Mouse (Mus musculus) forebrain, embryonic 16.5 days (tissue): Measurements from ENCODE around the gene Ralgapa1. TPM values are rescaled to one million over a fixed set of nuclear protein-coding genes. Genes with fewer than 3 reads are reported as not detected.

Experiments
- ATAC-seq: fragments of 200-750 bp; cut with Nextera tagmentation; 2 replicates; pipeline ENCODE4 v1.8.0; 2017; ENCODE audit warnings: mild to moderate bottlenecking, moderate library complexity
- H3K27ac ChIP-seq: fragments of 300-500 bp; sonication (generic); 2 replicates; pipeline ENCODE4 v1.5.1; 2014; ENCODE audit warnings: low read length, control low read depth
- H3K27me3 ChIP-seq: fragments of 300-500 bp; sonication (generic); replicated peaks from 2 replicates; pipeline ENCODE4 v1.6.1; 2014; ENCODE audit warnings: low read length; ENCODE audit not compliant: control insufficient read depth, insufficient read depth
- H3K36me3 ChIP-seq: fragments of 300-500 bp; sonication (generic); 2 replicates; pipeline ENCODE4 v1.6.1; 2014; ENCODE audit not compliant: control insufficient read depth, insufficient read depth
- H3K4me1 ChIP-seq: fragments of 300-500 bp; sonication (generic); replicated peaks from 2 replicates; pipeline ENCODE4 v1.6.1; 2014; ENCODE audit warnings: low read length; ENCODE audit not compliant: control insufficient read depth, insufficient read depth
- H3K4me2 ChIP-seq: fragments of 300-500 bp; sonication (generic); 2 replicates; pipeline ENCODE4 v1.6.1; 2014; ENCODE audit warnings: mild to moderate bottlenecking, low read length, control low read depth
- H3K4me3 ChIP-seq: fragments of 300-500 bp; sonication (generic); replicated peaks from 2 replicates; pipeline ENCODE4 v1.5.1; 2014; ENCODE audit warnings: mild to moderate bottlenecking, low read length, control low read depth
- H3K9ac ChIP-seq: fragments of 300-500 bp; sonication (generic); replicated peaks from 2 replicates; pipeline ENCODE4 v1.6.1; 2014; ENCODE audit warnings: low read depth, low read length, control low read depth
- H3K9me3 ChIP-seq: fragments of 300-500 bp; sonication (generic); 2 replicates; pipeline ENCODE4 v1.6.1; 2016; ENCODE audit warnings: low read length; ENCODE audit not compliant: control insufficient read depth
- WGBS: fragments of 180-500 bp; shearing (Covaris S2); extraction: QIAGEN DNeasy Blood & Tissue Kit; methylation state at CpG from one replicate; pipeline ENCODE4 v1.1.7; 2014; 5-methylcytosine and 5-hydroxymethylcytosine counted together
- polyA plus RNA-seq: library from polyadenylated mRNA; unstranded; fragments of >200 nt; fragmentation: Nextera tagmentation; extraction: Ambion mirVana; gene quantifications from 2 replicates; pipeline ENCODE4 v1.2.1, GENCODE M21; 2015

Ralgapa1 gene
- polyA plus RNA-seq, 1 experiment from 2014 or later, result 21.9 TPM

- no peak overlapping the region for H3K9ac ChIP-seq
- no peaks in the 10 kb centered on the region for H3K36me3 ChIP-seq
- peak; percentile 50; the same call in 1 of the 2 replicates for ATAC-seq
- H3K9me3 ChIP-seq, result no peaks in the 10 kb centered on the region
- 9% methylated on average over 6 of the region's 6 CpGs for WGBS
- H3K4me2 ChIP-seq, result no peak overlapping the region
- H3K4me3 ChIP-seq, result no peak overlapping the region
- no peaks in the 10 kb centered on the region for H3K27me3 ChIP-seq
- H3K27ac ChIP-seq, result no peak overlapping the region
- H3K4me1 ChIP-seq, result peaks cover 6% of the 10 kb centered on the region
These were observed 247.2 kb downstream of the Ralgapa1 start for GRCm38 (mm10) chr12:55573794-55574193.

GRCm38 (mm10) chr12:55573089-55573488 lies 247.9 kb downstream of the Ralgapa1 start:
- H3K4me2 ChIP-seq, result no peak overlapping the region
- H3K27me3 ChIP-seq, result no peaks in the 10 kb centered on the region
- ATAC-seq, result no peak
- H3K36me3 ChIP-seq, result no peaks in the 10 kb centered on the region
- no peak overlapping the region for H3K4me3 ChIP-seq
- no peak overlapping the region for H3K9ac ChIP-seq
- H3K9me3 ChIP-seq, result no peaks in the 10 kb centered on the region
- no peak overlapping the region for H3K27ac ChIP-seq
- peaks cover 6% of the 10 kb centered on the region for H3K4me1 ChIP-seq

- no peaks in the 10 kb centered on the region for H3K9me3 ChIP-seq
- H3K4me2 ChIP-seq, result 0 out of 2 replicates have a peak overlapping the region, but pooled peaks have one; percentile 5
- 45% methylated on average over 10 of the region's 10 CpGs for WGBS
These were observed 249.3 kb downstream of the Ralgapa1 start for GRCm38 (mm10) chr12:55571661-55572060.

GRCm38 (mm10) chr12:55571181-55571580 lies 249.8 kb downstream of the Ralgapa1 start:
- Histone ChIP-seq H3K27ac (no peak overlapping the region), H3K4me2 (no peak overlapping the region), H3K4me1 (peaks cover 6% of the 10 kb centered on the region), H3K27me3 (no peaks in the 10 kb centered on the region), H3K9me3 (no peaks in the 10 kb centered on the region), H3K36me3 (no peaks in the 10 kb centered on the region), H3K4me3 (no peak overlapping the region), H3K9ac (no peak overlapping the region)
- WGBS, result 47% methylated on average over 11 of the region's 11 CpGs
- ATAC-seq, result no peak

More at GRCm38 (mm10) chr12:55571661-55572060, 249.3 kb downstream of the Ralgapa1 start:
- H3K4me3 ChIP-seq, result no peak overlapping the region
- no peak overlapping the region for H3K9ac ChIP-seq
- no peak overlapping the region for H3K27ac ChIP-seq
- ATAC-seq, result no peak
- H3K4me1 ChIP-seq, result peaks cover 6% of the 10 kb centered on the region
- no peaks in the 10 kb centered on the region for H3K36me3 ChIP-seq
- no peaks in the 10 kb centered on the region for H3K27me3 ChIP-seq

- H3K27me3 ChIP-seq, result no peaks in the 10 kb centered on the region
- 94% methylated on average over 9 of the region's 9 CpGs for WGBS
These were observed 250.3 kb downstream of the Ralgapa1 start for GRCm38 (mm10) chr12:55570646-55571045.

GRCm38 (mm10) chr12:55569676-55570075 lies 251.3 kb downstream of the Ralgapa1 start:
- WGBS, result 87% methylated on average over 6 of the region's 6 CpGs
- H3K9ac ChIP-seq, result no peak overlapping the region
- H3K36me3 ChIP-seq, result no peaks in the 10 kb centered on the region
- H3K9me3 ChIP-seq, result no peaks in the 10 kb centered on the region
- H3K4me2 ChIP-seq, result no peak overlapping the region
- H3K27ac ChIP-seq, result no peak overlapping the region
- no peak for ATAC-seq
- H3K27me3 ChIP-seq, result no peaks in the 10 kb centered on the region
- no peak overlapping the region for H3K4me3 ChIP-seq
- H3K4me1 ChIP-seq, result peaks cover 6% of the 10 kb centered on the region

More at GRCm38 (mm10) chr12:55570646-55571045, 250.3 kb downstream of the Ralgapa1 start:
- no peak overlapping the region for H3K9ac ChIP-seq
- no peak overlapping the region for H3K4me3 ChIP-seq
- H3K4me2 ChIP-seq, result no peak overlapping the region
- no peaks in the 10 kb centered on the region for H3K9me3 ChIP-seq
- no peak for ATAC-seq
- H3K36me3 ChIP-seq, result no peaks in the 10 kb centered on the region
- no peak overlapping the region for H3K27ac ChIP-seq
- H3K4me1 ChIP-seq, result peaks cover 6% of the 10 kb centered on the region

- Histone ChIP-seq H3K27ac (no peak overlapping the region), H3K36me3 (no peaks in the 10 kb centered on the region), H3K9ac (no peak overlapping the region), H3K4me1 (peaks cover 6% of the 10 kb centered on the region), H3K4me3 (no peak overlapping the region), H3K9me3 (no peaks in the 10 kb centered on the region), H3K4me2 (no peak overlapping the region), H3K27me3 (no peaks in the 10 kb centered on the region)
- ATAC-seq, result no peak
- 87% methylated on average over 3 of the region's 3 CpGs for WGBS
These were observed 252.5 kb downstream of the Ralgapa1 start for GRCm38 (mm10) chr12:55568466-55568865.

GRCm38 (mm10) chr12:55566837-55567236 lies 254.1 kb downstream of the Ralgapa1 start:
- ATAC-seq, result no peak
- peaks cover under 1% of the 10 kb centered on the region for H3K4me1 ChIP-seq
- H3K9ac ChIP-seq, result no peak overlapping the region
- WGBS, result 57% methylated on average over 5 of the region's 5 CpGs
- no peak overlapping the region for H3K27ac ChIP-seq
- H3K4me3 ChIP-seq, result no peak overlapping the region
- no peaks in the 10 kb centered on the region for H3K36me3 ChIP-seq
- H3K27me3 ChIP-seq, result no peaks in the 10 kb centered on the region
- no peak overlapping the region for H3K4me2 ChIP-seq
- 0 out of 2 replicates have a peak, but pooled peaks cover 2% of the 10 kb centered on the region for H3K9me3 ChIP-seq

- Histone ChIP-seq H3K36me3 (no peaks in the 10 kb centered on the region), H3K4me3 (no peak overlapping the region), H3K9me3 (0 out of 2 replicates have a peak, but pooled peaks cover 2% of the 10 kb centered on the region), H3K9ac (no peak overlapping the region), H3K27me3 (no peaks in the 10 kb centered on the region), H3K27ac (no peak overlapping the region), H3K4me2 (no peak overlapping the region), H3K4me1 (no peaks in the 10 kb centered on the region)
- 84% methylated on average over 9 of the region's 9 CpGs for WGBS
- ATAC-seq, result no peak
These were observed 255.1 kb downstream of the Ralgapa1 start for GRCm38 (mm10) chr12:55565867-55566266.

- no peaks in the 10 kb centered on the region for H3K36me3 ChIP-seq
These were observed 255.8 kb downstream of the Ralgapa1 start, which contains the start of gene Aldoart2 for GRCm38 (mm10) chr12:55565206-55565605. Gene Aldoart2 (plus strand): TSS chr12:55565239.

More at GRCm38 (mm10) chr12:55565206-55565605, 255.8 kb downstream of the Ralgapa1 start, which contains the start of gene Aldoart2:
- 0 out of 2 replicates have a peak, but pooled peaks cover 2% of the 10 kb centered on the region for H3K9me3 ChIP-seq
- no peaks in the 10 kb centered on the region for H3K27me3 ChIP-seq
- no peak within 1 kb of the TSS for H3K4me3 ChIP-seq
- no peak for ATAC-seq
- no peak within 1 kb of the TSS for H3K9ac ChIP-seq
- H3K27ac ChIP-seq, result no peak within 1 kb of the TSS
- peaks cover 2% of the 10 kb centered on the region; the same call in 1 of the 2 replicates for H3K4me1 ChIP-seq
- WGBS, result 94% methylated on average over 19 of the region's 19 CpGs
- no peak within 1 kb of the TSS for H3K4me2 ChIP-seq
